Mouse (Mus musculus) layer of hippocampus, postnatal 36 days (tissue): ENCODE data around the gene 2010300C02Rik. TPM values are rescaled to one million over a fixed set of nuclear protein-coding genes. Genes with fewer than 3 reads are reported as not detected.
"Not testable (repeated sequence)": the region's sequence is repeated elsewhere in the genome, so short reads cannot be mapped to it uniquely, and the experiment has no call there.

Source experiments
- DNase-seq, 2 experiments: peaks; one replicate each; pipeline ENCODE4 v3.0.0; 2022
- total RNA-seq, 2 experiments: library from RNA; stranded (reverse); gene quantifications; 2 replicates each; pipeline ENCODE4 v1.2.3; 2021

2010300C02Rik gene
- total RNA-seq, 2 experiments from 2014 or later, result 362 to 390 TPM

DNA sequence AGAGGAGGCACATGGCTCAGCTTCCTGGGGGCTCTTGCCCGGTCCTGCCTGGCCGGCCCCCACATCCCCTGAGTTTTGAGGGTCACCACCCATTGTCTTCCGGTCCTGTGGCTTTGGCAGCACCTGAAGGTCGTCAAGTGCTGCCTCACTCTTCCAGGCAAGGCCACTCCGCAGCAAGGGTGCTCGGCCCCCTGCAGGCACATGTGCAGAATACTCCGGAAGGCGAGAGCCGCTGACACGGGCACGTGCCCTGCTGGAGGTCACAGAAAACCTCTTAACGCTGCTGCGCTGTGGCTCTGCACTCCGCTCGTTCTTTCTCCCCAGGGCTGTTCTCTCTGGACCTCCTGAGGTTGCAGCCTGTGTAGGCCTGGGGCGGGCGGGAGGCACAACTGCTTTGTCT is 95.7 kb downstream of the 2010300C02Rik start:
- no peak for DNase-seq

DNA sequence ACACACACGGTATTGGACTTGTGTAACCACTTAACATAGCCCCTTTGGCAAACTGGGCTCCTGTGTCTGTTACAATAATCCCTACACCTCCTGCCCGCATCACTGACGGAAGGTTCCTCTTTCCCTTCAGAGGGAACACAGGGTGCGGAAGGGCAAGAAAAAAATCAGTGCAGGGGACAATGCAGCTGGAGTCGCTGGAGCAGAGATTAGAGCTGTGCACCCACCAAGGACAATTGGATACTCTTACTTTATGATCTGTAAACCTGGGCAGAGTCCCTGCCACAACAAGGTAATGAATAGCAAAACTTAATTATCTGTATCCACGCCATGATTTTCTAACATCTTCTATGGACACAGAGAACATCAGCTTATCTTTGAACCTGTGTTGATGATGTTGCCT is 97.8 kb downstream of the 2010300C02Rik start:
- DNase-seq, result no peak

DNA sequence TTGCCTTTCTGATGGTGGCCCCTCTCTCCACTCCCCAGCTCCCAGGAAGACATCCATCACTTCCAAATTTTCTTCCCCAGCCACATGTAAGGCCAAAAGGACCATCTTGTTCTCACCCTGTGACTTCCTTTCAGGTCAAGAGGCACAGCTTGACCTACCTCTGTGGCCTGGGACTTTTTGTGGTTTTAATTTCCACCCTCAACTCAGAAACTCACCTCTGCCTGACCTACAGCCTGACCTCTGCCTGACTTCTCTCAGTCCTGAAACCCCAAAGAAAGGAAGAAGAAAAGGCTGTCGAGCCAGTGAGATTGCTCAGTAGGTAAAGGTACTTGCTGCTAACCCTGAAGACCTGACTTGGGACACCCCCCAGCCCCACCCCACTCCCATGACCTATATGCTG is 100.3 kb downstream of the 2010300C02Rik start:
- no peak for DNase-seq

DNA sequence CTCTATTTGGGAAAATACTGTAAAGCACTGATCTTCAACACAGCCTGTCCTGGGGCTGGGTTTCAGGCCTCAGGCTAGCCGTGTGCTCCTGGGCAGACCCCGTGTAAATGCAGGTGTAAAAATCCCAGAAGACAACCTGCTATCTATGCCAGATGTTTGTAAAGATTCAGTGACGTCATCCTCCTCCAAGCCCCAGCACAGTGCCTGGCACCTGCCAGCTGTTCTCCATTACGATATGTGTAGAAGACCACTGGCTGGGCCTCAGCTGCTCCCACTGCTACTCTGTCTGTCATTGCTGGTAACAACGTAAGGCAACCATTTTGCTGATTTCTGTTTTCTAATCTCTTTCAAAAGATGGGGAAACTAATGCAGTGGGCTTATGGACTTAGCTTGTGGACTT is 102.8 kb downstream of the 2010300C02Rik start:
- DNase-seq, result no peak

DNA sequence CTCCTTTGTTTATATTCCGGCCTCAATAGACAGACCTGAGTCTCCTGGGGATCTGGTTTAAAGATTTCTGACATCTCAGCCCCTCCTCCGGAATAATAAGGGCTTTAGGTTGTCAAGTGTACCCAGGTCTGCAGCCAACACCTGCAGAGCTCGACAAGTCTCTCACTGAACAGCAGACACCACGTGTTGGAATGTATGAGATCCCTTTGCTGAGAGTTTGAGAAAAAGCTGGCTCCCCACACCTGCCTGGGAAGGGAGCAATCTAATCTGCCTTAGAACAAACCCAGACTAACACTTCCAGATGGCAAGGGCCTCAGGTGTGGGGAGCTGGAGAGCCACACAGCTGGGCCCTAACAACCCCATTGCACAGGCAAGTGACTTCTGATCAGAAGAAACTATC is 103.3 kb downstream of the 2010300C02Rik start:
- no peak for DNase-seq

DNA sequence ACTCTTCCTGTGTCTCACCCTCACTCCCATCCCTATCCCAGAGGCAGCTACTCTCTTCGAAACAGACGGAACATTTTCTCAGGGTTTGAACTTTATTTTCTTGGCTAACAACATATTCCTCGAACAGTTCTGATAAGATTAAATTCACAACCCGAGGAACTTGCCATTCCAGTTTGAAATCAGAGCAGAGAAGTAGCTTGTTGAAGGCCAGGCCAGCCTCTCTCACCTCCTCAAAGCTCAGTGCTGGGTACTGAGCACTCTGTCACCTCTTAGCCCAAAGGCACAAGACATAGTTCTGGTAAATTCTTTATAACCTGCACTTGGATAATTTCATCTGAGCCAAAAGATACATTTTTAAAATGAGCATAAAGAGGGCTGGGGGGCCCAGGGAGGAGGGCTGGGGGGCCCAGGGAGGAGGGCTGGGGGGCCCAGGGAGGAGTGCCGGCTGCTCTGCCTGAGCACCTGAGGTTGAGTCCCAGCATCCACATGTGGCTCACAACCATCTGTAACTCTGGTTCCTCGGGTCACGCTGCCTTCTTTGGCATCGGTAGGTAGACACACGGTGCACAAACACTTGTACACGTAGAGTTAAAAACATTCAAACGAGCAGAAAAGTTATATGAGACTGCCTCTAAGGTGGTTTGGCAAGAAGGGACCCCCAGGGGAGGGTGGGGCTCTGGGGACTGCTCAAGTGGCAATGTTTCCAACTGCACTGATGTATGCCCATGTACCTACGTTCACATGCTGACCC is 104.4 kb downstream of the 2010300C02Rik start:
- DNase-seq, result no peak

DNA sequence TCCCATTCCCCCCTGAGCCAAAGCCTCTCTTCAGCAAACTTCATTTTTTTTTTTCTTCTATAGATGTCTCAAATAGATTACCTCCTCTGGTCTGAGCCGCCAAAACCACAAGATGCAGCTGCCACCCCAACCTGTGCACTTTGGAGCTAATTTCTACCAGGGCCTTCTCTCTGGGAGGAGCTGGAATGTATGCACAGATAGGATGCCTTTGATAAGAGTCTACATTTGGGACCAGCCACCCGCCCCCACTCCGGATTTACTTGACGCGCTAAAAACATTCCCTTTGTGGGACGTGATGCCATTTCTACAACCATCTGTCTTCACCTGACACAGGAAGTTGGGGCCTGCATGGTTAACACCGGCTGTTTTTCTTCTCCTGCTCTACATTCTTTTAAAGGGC is 105.0 kb downstream of the 2010300C02Rik start:
- no peak for DNase-seq

DNA sequence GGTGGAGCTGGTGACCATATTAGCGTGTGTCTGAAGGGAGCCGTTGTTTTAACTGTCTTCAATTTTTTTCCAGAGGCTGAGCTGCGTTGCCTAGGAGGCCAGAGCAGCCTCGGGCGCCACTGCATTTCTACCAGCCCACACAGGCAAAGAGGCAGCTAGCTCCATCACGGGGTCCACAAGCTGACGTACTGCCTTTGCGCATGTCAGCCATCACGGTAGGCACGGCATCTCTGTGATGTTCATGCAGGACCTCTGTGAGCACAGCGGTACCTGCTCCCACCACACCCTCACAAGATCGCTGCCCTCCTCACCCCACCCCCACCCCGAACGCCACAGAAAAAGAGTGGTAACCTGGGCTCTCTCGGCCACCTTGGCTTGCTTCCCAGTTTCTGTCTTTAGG is 105.8 kb downstream of the 2010300C02Rik start:
- DNase-seq, result peak; percentile 25 to 35

DNA sequence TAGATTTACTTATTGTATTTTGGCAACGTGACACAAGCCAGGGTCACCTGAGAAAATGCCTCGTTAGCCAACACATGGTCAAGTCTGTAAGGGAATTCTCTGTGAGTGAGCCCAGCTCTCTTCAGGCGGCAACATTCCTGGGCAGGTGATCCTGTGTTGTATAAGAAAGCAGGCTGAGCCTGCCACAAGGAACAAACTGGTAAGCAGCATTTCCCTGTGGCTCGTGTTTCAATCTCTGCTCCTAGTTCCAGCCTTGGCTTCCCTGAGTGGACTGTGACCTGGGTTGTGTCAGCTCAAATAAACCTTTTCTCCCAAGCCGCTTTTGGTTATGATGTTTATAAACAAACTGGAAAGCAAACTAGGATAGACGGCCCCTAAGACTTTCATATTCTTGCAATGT is 108.9 kb downstream of the 2010300C02Rik start:
- no peak for DNase-seq

DNA sequence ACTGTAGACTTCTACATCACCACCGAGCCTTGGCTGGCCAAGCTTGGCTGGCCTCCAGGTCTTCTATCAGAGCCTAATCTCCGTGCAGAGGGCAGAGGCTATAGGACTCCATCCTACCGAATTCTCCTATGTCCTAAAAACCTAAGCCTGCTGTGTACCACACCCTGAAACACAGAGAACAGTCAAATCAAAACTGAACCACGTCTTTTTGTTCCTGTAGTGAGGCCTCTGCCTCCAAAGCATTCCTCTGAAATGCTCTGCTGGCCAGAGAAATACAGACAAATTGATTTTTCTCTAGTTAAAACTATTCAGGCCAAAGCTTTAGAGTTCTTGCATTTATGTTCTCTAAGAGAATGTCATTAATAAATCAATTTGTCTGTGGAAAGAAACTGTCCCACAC is 109.6 kb downstream of the 2010300C02Rik start:
- no peak for DNase-seq

DNA sequence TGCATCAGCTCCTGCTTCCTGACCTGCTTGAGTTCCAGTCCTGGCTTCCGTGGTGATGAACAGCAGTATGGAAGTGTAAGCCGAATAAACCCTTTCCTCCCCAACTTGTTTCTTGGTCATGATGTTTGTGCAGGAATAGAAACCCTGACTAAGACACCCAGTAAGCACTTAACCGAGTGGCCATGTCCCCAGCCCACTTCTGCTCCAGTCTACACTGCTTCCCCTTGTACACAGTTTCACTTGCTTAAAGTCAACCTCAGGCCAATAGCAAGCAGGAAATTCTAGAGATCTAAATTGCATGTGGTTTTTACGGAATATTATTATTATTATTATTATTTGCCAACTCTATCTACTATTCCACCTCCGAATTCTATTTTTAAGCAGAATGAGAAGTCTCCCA is 114.2 kb downstream of the 2010300C02Rik start:
- not testable (repeated sequence) for DNase-seq

DNA sequence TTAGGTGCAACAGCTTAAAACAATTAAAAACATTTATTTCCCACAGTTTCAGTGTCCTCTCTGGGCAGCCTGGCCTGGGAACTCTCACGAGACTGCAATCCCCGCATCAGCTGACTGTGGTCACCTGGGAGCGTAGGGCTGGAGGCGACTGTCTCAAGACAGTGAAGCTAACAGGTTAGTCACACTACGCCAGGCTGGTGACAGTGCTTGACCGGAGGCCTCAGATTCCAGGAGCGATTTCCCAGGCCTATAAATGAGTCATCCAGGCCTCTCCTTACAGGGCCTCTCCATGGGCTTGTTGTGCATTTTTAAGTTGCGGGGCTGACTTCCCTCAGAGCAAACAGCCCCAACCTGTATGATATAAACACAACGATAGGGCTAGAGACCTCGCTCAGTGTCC is 116.7 kb downstream of the 2010300C02Rik start:
- DNase-seq, result no peak

DNA sequence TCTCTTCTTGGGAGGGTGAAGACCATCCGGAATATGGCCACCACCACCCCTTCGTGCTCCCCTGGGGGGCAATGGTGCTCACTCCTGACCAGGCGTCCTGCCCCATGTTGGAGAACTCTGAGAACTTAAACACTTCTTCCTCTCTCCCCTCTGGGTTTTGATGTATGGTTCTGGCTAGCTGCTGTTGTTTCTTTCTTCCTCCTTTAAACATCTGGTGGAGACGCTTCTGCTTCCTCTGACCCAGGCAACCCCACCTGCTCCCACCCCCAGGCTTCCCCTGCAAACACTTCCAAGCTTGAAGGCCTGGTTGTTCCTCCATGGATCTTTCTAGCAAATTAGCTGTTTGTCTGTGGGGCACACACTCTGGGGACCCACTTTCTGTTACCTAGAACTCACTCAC is 117.6 kb downstream of the 2010300C02Rik start:
- no peak for DNase-seq

DNA sequence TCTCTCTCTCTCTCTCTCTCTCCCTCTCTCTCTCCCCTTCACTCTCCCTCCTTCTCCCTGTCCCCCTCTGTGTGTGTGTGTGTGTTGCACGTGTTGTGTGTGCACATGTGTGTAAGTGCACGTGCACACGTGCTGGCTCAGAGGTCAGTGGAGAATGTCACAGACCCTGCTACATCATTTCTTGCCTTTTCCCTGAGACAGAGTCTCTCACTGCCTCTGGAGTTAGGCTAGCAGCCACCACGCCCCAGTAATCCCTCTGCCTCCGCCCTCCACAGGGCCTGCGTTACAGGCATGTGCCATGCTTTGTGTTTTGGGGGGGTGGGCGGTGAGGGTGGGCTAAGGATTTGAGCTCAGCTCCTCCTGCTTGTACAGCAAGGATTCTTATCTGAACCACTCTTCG is 118.4 kb downstream of the 2010300C02Rik start:
- no peak for DNase-seq

DNA sequence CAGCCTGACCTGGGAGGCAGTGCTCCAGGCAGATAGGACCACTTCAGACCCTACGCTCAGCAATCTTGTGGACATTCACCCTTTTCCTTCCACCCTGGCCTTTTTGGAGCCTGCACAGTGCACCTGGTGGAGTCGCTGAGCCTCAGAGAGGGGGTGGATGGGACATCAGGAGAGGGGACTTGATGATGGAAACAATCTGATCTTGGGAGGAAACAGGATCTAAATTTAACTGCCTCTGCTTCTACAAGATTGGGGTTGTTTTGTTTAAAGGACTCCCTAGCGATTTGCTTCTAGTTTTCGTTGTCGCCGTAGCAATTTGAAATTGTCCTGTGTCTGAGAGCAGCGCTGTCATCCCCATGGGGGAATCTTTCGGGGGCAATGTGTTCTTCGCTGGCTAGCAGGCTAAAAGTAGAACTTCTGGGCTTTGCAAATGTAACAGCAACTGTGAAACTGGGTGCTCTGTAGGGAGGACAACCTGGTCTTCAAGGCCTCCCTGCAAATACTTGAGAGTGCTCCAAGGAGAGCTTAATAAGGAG is 119.2 kb downstream of the 2010300C02Rik start:
- no peak for DNase-seq

DNA sequence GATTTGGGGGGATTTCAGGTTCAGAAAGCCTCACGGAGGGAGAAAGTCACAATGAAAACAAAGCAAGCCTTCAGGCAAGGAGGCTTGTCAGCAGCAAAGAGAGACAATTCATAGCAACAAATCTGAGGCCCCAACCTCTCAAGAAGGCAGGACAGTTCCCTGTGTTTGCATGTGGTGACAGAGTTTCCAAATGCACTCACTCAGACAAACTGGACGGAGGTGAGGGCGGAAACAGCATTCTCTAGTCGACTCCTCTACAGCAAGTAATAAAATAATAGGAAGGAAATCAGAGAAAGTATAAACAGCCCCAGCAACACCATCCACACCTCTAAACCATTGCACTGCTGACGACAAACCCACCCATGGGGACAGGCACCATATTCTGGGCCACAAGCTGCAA is 120.9 kb downstream of the 2010300C02Rik start:
- no peak for DNase-seq

DNA sequence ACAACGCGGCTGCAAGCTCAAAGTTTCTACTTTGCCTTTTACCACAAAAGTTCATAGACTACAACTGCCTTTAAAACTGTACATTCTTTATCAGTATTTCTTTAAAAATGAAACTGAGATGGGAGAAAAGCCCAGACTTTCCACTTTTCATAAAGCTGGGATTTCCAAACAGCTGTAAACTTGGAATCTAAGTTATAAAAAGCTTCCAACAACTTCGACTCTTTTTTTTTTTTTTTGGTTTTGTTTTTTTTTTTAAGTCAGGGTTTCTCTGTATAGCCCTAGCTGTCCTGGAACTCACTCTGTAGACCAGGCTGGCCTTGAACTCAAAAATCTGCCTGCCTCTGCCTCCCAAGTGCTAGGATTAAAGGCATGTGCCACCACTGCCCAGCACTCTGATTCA is 125.1 kb downstream of the 2010300C02Rik start:
- DNase-seq, result not testable (repeated sequence)

DNA sequence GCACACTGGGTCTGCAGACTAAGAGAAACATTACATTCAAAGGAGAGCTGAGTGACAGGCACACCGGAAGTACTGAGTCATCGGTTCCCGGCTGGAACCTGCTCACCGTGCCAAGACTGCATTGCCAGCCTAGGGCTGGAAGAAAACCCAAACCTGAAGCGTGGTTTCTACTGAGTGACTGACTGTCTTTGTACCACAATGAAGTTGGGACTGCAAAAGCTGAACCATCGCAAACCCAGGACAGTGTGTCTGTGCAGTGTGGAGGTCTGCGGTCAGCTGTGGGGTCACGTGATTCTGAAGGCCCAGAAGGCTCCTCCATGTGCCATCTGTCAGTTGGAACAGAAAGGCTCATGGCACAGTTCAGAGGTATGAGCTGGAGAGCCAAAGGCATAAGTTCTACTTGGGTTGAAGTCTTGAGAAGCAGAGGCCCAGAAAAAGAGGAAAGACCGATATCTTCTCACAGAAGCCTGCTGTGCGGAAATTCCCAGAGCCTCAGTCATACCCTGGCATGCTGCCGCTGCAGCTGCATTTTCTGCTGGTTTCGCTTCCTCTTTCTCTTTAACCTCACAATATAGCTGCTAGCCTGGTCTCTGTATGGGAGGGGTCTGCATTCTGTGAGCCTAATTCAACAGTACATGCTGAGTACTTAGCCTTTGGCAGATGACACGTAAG is 133.9 kb downstream of the 2010300C02Rik start:
- DNase-seq, result peak; percentile 46 to 51

DNA sequence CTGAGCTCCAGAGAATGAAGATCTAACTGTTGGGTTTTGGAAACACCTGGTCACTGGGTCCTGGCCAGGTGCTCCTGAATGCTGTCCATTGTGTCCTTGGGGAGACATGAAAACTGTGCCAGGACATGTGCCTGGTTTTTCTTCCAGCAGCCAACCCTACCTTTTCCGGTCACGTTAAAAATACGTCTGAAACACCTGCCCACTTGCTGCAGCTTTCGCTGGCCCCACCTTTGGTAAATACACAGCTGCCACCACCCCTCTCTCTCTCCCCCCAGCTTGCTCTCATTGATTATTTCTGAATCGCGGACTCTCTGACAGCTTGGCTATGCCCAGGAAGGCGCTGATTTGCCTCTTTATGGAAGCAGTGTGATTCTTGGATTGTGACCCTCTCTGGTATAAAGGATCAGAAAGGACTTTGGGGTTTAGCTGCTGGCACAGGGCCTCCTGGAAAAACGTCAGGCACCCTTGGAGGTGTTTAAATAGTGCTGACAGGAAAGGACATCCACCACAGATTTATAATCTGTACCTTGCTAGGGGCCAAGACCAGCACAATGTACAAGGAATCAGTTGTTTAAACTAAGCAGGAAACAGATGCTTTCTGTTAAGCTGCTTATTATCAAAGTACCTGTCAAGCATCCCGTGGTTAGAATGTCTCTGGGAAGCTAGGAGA is 136.0 kb downstream of the 2010300C02Rik start:
- no peak for DNase-seq

DNA sequence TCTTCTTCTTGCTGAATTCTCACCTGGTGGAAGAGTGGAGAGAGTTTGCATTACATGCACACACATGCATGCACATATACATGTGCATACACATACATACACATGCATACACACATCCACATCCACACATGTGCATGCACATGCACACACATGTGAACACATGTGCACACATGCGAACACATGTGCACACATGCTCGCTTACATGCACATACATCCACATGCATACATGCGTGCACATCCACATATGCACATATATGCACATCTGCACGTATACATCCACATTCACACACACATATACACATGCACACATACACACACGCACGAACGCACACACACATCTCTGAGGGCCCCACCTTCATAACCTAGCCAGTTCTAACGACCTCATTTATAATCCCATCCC is 136.7 kb downstream of the 2010300C02Rik start:
- no peak for DNase-seq

DNA sequence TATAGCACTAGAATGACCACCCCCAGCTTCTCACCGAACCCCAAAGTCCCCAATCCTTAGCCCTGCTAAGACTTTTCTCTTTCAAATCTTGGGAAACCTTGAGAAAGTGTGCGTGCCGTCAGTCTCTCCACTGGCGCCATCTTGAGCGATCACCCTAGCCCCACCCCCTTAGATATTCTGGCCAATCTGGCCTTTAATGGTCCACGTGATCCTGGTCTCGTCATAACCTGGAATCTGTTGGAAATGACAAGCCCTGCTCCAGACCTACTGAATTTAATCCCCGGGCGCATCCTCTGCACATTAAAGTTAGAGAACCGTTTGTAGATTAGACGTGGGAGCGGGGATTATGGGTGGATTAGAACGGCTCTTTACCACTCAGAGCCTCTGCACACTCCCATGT is 140.2 kb downstream of the 2010300C02Rik start:
- DNase-seq, result no peak

DNA sequence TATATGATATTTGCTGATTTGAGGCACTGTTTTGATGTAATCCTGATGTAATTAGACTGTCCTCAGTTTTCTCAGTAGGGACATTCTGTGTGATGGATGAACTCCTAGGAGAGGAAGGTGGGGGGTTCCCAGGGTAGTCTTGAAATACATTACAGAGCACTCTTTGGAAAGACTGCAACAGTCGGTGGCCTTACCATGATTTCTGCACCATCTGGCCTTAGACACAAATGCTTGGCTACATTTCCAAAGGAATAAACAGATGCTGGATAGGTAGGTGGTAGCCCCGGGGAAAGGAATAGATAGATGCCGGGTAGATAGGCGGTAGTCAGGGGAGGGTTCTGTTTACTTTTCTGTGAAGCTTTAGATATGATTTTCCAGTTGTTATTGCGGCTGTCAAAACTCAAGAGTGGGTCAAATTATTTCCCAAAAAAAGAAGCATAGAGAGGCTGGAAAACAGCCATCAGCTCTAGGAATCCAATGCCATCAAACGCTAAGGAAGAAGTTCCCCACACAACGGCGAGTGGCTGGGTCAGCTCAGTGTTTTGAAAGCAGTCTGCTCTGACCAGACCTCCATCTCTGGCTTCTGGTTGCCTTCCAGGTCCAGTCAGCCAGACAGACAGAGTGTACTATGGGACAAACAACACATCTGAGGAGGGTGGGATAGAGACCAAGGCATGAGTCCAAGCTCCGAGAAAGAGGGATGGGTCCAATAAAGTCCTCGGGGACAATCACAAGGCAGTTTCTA is 147.2 kb downstream of the 2010300C02Rik start:
- DNase-seq, result no peak

DNA sequence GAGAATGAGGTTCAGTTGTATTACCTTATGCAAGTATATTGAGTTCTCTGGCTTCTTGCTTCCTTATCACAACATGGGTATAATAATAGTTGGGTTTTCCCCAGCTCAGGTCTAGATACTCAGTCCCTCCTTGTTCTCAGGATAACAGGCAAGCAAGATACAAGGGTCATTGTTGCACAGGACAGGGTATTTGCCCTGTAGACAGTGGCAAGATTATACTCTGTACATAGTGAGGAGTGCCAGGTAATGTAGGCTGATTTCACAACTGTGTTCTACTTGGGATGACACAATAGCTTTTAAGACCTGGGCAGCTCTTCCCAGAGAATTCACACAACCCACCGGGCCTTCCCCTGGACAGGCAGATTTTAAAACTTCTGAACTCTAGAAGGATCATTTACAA is 151.5 kb downstream of the 2010300C02Rik start:
- no peak for DNase-seq
